Mouse (Mus musculus) heart, embryonic 16.5 days (tissue): ENCODE data around the gene Mn1. TPM values are rescaled to one million over a fixed set of nuclear protein-coding genes. Genes with fewer than 3 reads are reported as not detected.

ENCODE experiments used
- ATAC-seq: fragments of 200-750 bp; cut with Nextera tagmentation; replicated peaks from 2 replicates; pipeline ENCODE4 v1.8.0; 2017; ENCODE audit warnings: moderate number of reproducible peaks; ENCODE audit not compliant: insufficient read depth, low FRiP score; ENCODE audit errors: extremely low read depth
- H3K27ac ChIP-seq: fragments of 300-500 bp; sonication (generic); 2 replicates; pipeline ENCODE4 v1.5.1; 2014; ENCODE audit warnings: mild to moderate bottlenecking, low read length, control low read depth, moderate library complexity
- H3K27me3 ChIP-seq: fragments of 300-500 bp; sonication (generic); 2 replicates; pipeline ENCODE4 v1.6.1; 2014; ENCODE audit warnings: low read length, mixed read lengths; ENCODE audit not compliant: control insufficient read depth, insufficient read depth
- H3K36me3 ChIP-seq: fragments of 300-500 bp; sonication (generic); 2 replicates; pipeline ENCODE4 v1.6.1; 2014; ENCODE audit not compliant: control insufficient read depth, insufficient read depth
- H3K4me1 ChIP-seq: fragments of 300-500 bp; sonication (generic); 2 replicates; pipeline ENCODE4 v1.6.1; 2014; ENCODE audit warnings: low read length, mixed read lengths; ENCODE audit not compliant: control insufficient read depth, insufficient read depth
- H3K4me2 ChIP-seq: fragments of 300-500 bp; sonication (generic); 2 replicates; pipeline ENCODE4 v1.6.1; 2014; ENCODE audit warnings: low read depth, mild to moderate bottlenecking, control low read depth, low read length
- H3K4me3 ChIP-seq: fragments of 300-500 bp; sonication (generic); 2 replicates; pipeline ENCODE4 v1.5.1; 2014; ENCODE audit warnings: mild to moderate bottlenecking, control low read depth, low read length
- H3K9ac ChIP-seq: fragments of 300-500 bp; sonication (generic); 2 replicates; pipeline ENCODE4 v1.6.1; 2014; ENCODE audit warnings: low read length, control low read depth
- H3K9me3 ChIP-seq: fragments of 300-500 bp; sonication (generic); replicated peaks from 2 replicates; pipeline ENCODE4 v1.6.1; 2016; ENCODE audit warnings: low read length; ENCODE audit not compliant: control insufficient read depth
- WGBS: fragments of 180-500 bp; shearing (Covaris S2); extraction: QIAGEN DNeasy Blood & Tissue Kit; methylation state at CpG from one replicate; pipeline ENCODE4 v1.1.7; 2014; 5-methylcytosine and 5-hydroxymethylcytosine counted together
- polyA plus RNA-seq: library from polyadenylated mRNA; unstranded; fragments of >200 nt; fragmentation: Nextera tagmentation; extraction: Ambion mirVana; gene quantifications from 2 replicates; pipeline ENCODE4 v1.2.1, GENCODE M21; 2015

The Mn1 gene
- polyA plus RNA-seq, 1 experiment from 2014 or later: 5.4 TPM

- Histone ChIP-seq H3K4me3 (no peak overlapping the region), H3K27ac (peak overlapping the region; percentile 11; the same call in 1 of the 2 replicates), H3K4me2 (no peak overlapping the region), H3K27me3 (no peaks in the 10 kb centered on the region), H3K9ac (peak overlapping the region; percentile 26; the same call in 1 of the 2 replicates), H3K9me3 (no peaks in the 10 kb centered on the region), H3K4me1 (peaks cover 37% of the 10 kb centered on the region), H3K36me3 (no peaks in the 10 kb centered on the region)
- no peak for ATAC-seq
- WGBS: 44% methylated on average over 7 of the region's 7 CpGs
These were observed 19.1 kb downstream of the Mn1 start for GRCm38 (mm10) chr5:111436260-111436659.

GRCm38 (mm10) chr5:111437205-111437604 lies 20.0 kb downstream of the Mn1 start:
- 73% methylated on average over 7 of the region's 7 CpGs for WGBS
- Histone ChIP-seq H3K4me1 (peaks cover 32% of the 10 kb centered on the region), H3K27me3 (no peaks in the 10 kb centered on the region), H3K9me3 (no peaks in the 10 kb centered on the region), H3K4me3 (no peak overlapping the region), H3K9ac (no peak overlapping the region), H3K27ac (no peak overlapping the region), H3K4me2 (no peak overlapping the region), H3K36me3 (no peaks in the 10 kb centered on the region)
- ATAC-seq: no peak

- H3K27ac ChIP-seq: no peak overlapping the region
- no peaks in the 10 kb centered on the region for H3K36me3 ChIP-seq
- no peaks in the 10 kb centered on the region for H3K27me3 ChIP-seq
- H3K4me3 ChIP-seq: no peak overlapping the region
- no peak overlapping the region for H3K9ac ChIP-seq
- no peak for ATAC-seq
- peaks cover 30% of the 10 kb centered on the region for H3K4me1 ChIP-seq
- H3K4me2 ChIP-seq: no peak overlapping the region
- WGBS: 89% methylated on average over 3 of the region's 3 CpGs
- H3K9me3 ChIP-seq: no peaks in the 10 kb centered on the region
These were observed 21.2 kb downstream of the Mn1 start for GRCm38 (mm10) chr5:111438336-111438735.

GRCm38 (mm10) chr5:111438821-111439220 lies 21.7 kb downstream of the Mn1 start:
- no peak overlapping the region for H3K4me2 ChIP-seq
- peaks cover 28% of the 10 kb centered on the region for H3K4me1 ChIP-seq
- no peak for ATAC-seq
- H3K36me3 ChIP-seq: no peaks in the 10 kb centered on the region
- H3K9me3 ChIP-seq: no peaks in the 10 kb centered on the region
- no peak overlapping the region for H3K9ac ChIP-seq
- WGBS: 83% methylated on average over 8 of the region's 8 CpGs
- H3K27ac ChIP-seq: no peak overlapping the region
- no peaks in the 10 kb centered on the region for H3K27me3 ChIP-seq
- no peak overlapping the region for H3K4me3 ChIP-seq

- Histone ChIP-seq H3K9me3 (no peaks in the 10 kb centered on the region), H3K4me2 (no peak overlapping the region), H3K4me1 (peaks cover 15% of the 10 kb centered on the region), H3K4me3 (no peak overlapping the region), H3K36me3 (no peaks in the 10 kb centered on the region), H3K27ac (no peak overlapping the region), H3K27me3 (no peaks in the 10 kb centered on the region), H3K9ac (no peak overlapping the region)
- no peak for ATAC-seq
- 80% methylated on average over 4 of the region's 4 CpGs for WGBS
These were observed 23.1 kb downstream of the Mn1 start for GRCm38 (mm10) chr5:111440264-111440663.

- Histone ChIP-seq H3K4me3 (no peak overlapping the region), H3K4me2 (no peak overlapping the region), H3K4me1 (peaks cover 2% of the 10 kb centered on the region; the same call in 1 of the 2 replicates), H3K27ac (no peak overlapping the region), H3K9me3 (no peaks in the 10 kb centered on the region), H3K9ac (no peak overlapping the region), H3K27me3 (no peaks in the 10 kb centered on the region), H3K36me3 (no peaks in the 10 kb centered on the region)
- no peak for ATAC-seq
- 71% methylated on average over 11 of the region's 11 CpGs for whole genome bisulfite sequencing
These were observed 25.1 kb downstream of the Mn1 start for GRCm38 (mm10) chr5:111442151-111442871.

GRCm38 (mm10) chr5:111443636-111444035 lies 26.5 kb downstream of the Mn1 start:
- WGBS: 91% methylated on average over 3 of the region's 3 CpGs
- Histone ChIP-seq H3K27ac (no peak overlapping the region), H3K9ac (no peak overlapping the region)

GRCm38 (mm10) chr5:111444361-111444760 lies 27.2 kb downstream of the Mn1 start:
- 79% methylated on average over 4 of the region's 4 CpGs for WGBS
- Histone ChIP-seq H3K9me3 (no peaks in the 10 kb centered on the region), H3K27me3 (no peaks in the 10 kb centered on the region), H3K27ac (no peak overlapping the region), H3K4me2 (no peak overlapping the region), H3K4me1 (peaks cover 2% of the 10 kb centered on the region; the same call in 1 of the 2 replicates), H3K36me3 (no peaks in the 10 kb centered on the region), H3K9ac (no peak overlapping the region), H3K4me3 (no peak overlapping the region)
- ATAC-seq: no peak

More at GRCm38 (mm10) chr5:111443636-111444035, 26.5 kb downstream of the Mn1 start:
- no peak overlapping the region for H3K4me3 ChIP-seq
- H3K4me2 ChIP-seq: no peak overlapping the region
- ATAC-seq: no peak
- no peaks in the 10 kb centered on the region for H3K9me3 ChIP-seq
- peaks cover 2% of the 10 kb centered on the region; the same call in 1 of the 2 replicates for H3K4me1 ChIP-seq
- H3K27me3 ChIP-seq: no peaks in the 10 kb centered on the region
- no peaks in the 10 kb centered on the region for H3K36me3 ChIP-seq

GRCm38 (mm10) chr5:111446652-111447051 lies 29.5 kb downstream of the Mn1 start:
- Histone ChIP-seq H3K4me3 (no peak overlapping the region), H3K36me3 (no peaks in the 10 kb centered on the region), H3K9me3 (no peaks in the 10 kb centered on the region), H3K27ac (no peak overlapping the region), H3K9ac (no peak overlapping the region), H3K4me2 (no peak overlapping the region), H3K4me1 (peaks cover 7% of the 10 kb centered on the region; the same call in 1 of the 2 replicates), H3K27me3 (no peaks in the 10 kb centered on the region)
- WGBS: 77% methylated on average over 7 of the region's 7 CpGs
- ATAC-seq: no peak
